Mouse (Mus musculus): ENCODE data around the gene Oas1c.

GRCm38 (mm10) chr5:120776801-120777200 is 35.5 kb downstream of the Oas1c start:
- TF ChIP-seq POLR2A (IDR thresholded peaks at IDR 0.05; ENCODE audit: borderline replicate concordance, extremely low read depth, low read depth, low read length) (no peak), CTCF (IDR thresholded peaks at IDR 0.05; ENCODE audit: insufficient read depth, low read length) (no peak)

All from lung, adult 2 months (tissue).